Mouse (Mus musculus): Measurements from ENCODE around the gene Tmigd1. TPM values are rescaled to one million over a fixed set of nuclear protein-coding genes. Genes with fewer than 3 reads are reported as not detected.

Gene Tmigd1
- total RNA-seq, 2 experiments from 2014 or later = 0.24 to 0.45 TPM

DNA sequence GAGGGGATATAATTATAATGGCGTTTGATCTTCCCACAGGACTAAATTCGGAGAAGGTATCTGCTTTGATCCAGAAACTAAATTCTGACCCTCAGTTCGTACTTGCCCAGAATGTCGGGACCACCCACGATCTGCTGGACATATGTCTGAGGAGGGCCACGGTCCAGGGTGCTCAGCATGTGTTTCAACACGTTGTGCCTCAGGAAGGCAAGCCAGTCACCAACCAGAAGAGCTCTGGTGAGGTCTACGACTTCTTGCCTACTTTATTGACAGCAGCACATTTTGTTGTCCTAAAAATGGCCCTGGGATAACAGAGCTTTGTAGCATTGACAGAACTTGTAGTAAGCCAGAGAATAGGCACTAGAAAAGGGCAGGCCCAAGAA, 44.2 kb downstream of the Tmigd1 start:
- no peak for DNase-seq
- intact Hi-C loops (cut with DNase I; ENCODE audit: low total_unique reads) = no loop called here

DNA sequence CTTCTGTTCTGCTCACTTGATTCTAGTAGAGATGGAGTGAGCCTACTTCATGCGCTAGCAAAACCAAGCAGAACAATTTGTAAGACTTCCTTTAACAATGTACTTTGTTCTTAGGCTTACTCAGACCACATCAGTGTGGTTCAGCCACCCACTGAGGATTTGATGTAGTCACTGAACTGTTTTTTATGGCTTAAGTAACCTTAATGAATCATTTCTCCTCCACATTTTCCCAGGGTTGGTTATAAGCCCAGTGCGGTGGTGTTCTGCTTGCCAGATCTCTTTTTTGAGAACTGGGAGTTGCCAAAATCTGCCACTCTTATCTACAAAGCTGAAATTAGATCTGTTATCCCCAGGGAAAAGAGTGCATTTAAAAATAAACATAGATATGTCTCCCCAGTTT, 51.6 kb downstream of the Tmigd1 start:
- DNase-seq = no peak
- intact Hi-C loops (cut with DNase I; ENCODE audit: low total_unique reads) = no loop called here

DNA sequence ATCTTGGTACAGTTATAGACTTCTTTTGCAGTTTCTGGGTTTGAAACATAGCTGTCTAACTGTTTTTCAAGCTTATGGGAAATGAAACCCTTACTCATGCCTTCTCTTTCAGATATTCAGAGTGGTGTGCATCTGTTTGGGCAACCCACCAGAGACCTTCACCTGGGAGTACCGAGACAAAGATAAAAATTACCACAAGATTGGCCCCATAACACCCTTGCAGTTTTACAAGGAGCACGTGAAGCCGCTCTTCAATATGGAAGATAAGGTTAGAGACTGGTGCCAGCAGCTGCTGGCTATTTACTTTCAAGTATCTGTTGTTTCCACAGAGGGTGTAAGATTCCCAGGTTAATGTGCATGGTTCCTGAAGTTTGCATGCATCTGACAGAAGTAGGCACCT, 63.7 kb downstream of the Tmigd1 start:
- no peak for DNase-seq
- intact Hi-C loops (cut with DNase I; ENCODE audit: low total_unique reads) = no loop called here

Other genes with a start within 250 kb of the Tmigd1 start
- gene Bhlha9, start 229.7 kb upstream of the Tmigd1 start, total RNA-seq (2021) = not detected
- gene Trarg1, start 222.4 kb upstream of the Tmigd1 start, total RNA-seq (2021) = 1 to 10 TPM; 1.4 TPM
- 10 to 100 TPM; 20.1 to 21.8 TPM for gene Gosr1, start 138.6 kb upstream of the Tmigd1 start, total RNA-seq (2021)
- 10 to 100 TPM; 39.4 to 50.8 TPM for gene Cpd, start 55.1 kb upstream of the Tmigd1 start, total RNA-seq (2021)
- 10 to 100 TPM; 38.8 to 41.7 TPM for gene Blmh, start 22.6 kb downstream of the Tmigd1 start, total RNA-seq (2021)
- under 1 TPM; 0.40 to 0.49 TPM for gene Slc6a4, start 96.4 kb downstream of the Tmigd1 start, total RNA-seq (2021)
- gene Nsrp1, start 176.3 kb downstream of the Tmigd1 start, total RNA-seq (2021) = 10 to 100 TPM; 11.2 to 13.7 TPM

Measured in gastrocnemius, postnatal 14 days (tissue).